In genomic region chr3:57481981-57482380, GRCm38 (mm10) we compare ENCODE assay signal across 30 mouse cellular contexts. TPM values are rescaled to one million over a fixed set of nuclear protein-coding genes. Genes with fewer than 3 reads are reported as not detected.
DNase-seq lines count a peak whose midpoint lies in the region; ATAC-seq and TF ChIP-seq lines count a peak whose summit lies in the region.
"Had no signal": no experiment of that assay in that cellular context is flagged by ENCODE, and none has a peak within 500 bp of the region (broad histone marks: within the 10 kb centered on the region; RNA-seq: fewer than 3 reads in every experiment).

No protein-coding gene starts in this region.

- WGBS in heart, adult 2 months = 14% methylated on average over 5 of the region's 5 CpGs
- 80% methylated on average over 5 of the region's 5 CpGs for WGBS in kidney, embryonic 16.5 days
- 59% methylated on average over 5 of the region's 5 CpGs for WGBS in lung, embryonic 16.5 days

- no peak for ATAC-seq in kidney, embryonic 16.5 days (ENCODE audit: low FRiP score, low TSS enrichment)
- ATAC-seq in lung, embryonic 16.5 days (ENCODE audit: low read depth) = no peak
- ATAC-seq: forebrain, embryonic 16.5 days; liver, embryonic 12.5 days; Patski had no signal

- H3K27me3 ChIP-seq in heart, adult 2 months (ENCODE audit: control insufficient read depth, insufficient read depth, low read length) = no peaks in the 10 kb centered on the region
- H3K27me3 ChIP-seq in kidney, embryonic 16.5 days (ENCODE audit: insufficient read depth, low read length) = no peaks in the 10 kb centered on the region
- no peaks in the 10 kb centered on the region for H3K27me3 ChIP-seq in lung, embryonic 16.5 days (ENCODE audit: control insufficient read depth, insufficient read depth, low read depth, low read length)
- H3K27me3 ChIP-seq: CH12.LX; hindbrain, embryonic 13.5 days; kidney, embryonic 15.5 days; limb, embryonic 13.5 days; liver, embryonic 12.5 days; neural tube, embryonic 12.5 days; Patski had no signal

- intact Hi-C loops in heart, adult 2 months (cut with DNase I) = no loop called here

- TF ChIP-seq EP300 in heart, adult 2 months (IDR thresholded peaks at IDR 0.05; ENCODE audit: insufficient read depth, low read depth, low read length) = no peak

- H3K9ac ChIP-seq in heart, adult 2 months (ENCODE audit: low read depth, low read length) = no peak overlapping the region
- H3K9ac ChIP-seq in kidney, embryonic 16.5 days (replicated peaks; ENCODE audit: low read length) = no peak overlapping the region
- H3K9ac ChIP-seq in lung, embryonic 16.5 days (ENCODE audit: low read length) = no peak overlapping the region
- H3K9ac ChIP-seq: hindbrain, embryonic 13.5 days; kidney, embryonic 15.5 days; limb, embryonic 13.5 days; liver, embryonic 12.5 days; lung, embryonic 14.5 days; neural tube, embryonic 12.5 days had no signal

- H3K4me3 ChIP-seq in heart, adult 2 months = no peak overlapping the region
- H3K4me3 ChIP-seq in kidney, embryonic 16.5 days (ENCODE audit: low read length) = no peak overlapping the region
- H3K4me3 ChIP-seq in lung, embryonic 16.5 days (ENCODE audit: low read length) = no peak overlapping the region
- H3K4me3 ChIP-seq: forebrain, embryonic 10.5 days; hindbrain, embryonic 13.5 days; kidney, embryonic 15.5 days; limb, embryonic 13.5 days; liver, embryonic 12.5 days; neural tube, embryonic 12.5 days had no signal

- peak in 1 of 2 experiments; percentile 21 for DNase-seq in heart, adult 2 months
- DNase-seq in heart, postnatal 4 days = no peak
- DNase-seq in kidney, postnatal 10 days = peak; percentile 42
- no peak for DNase-seq in lung, postnatal 4 days
- DNase-seq in lung, postnatal 36 days = peak; percentile 35
- DNase-seq: B cell, adult 2 months; cerebellum, adult 11-12 months; cerebellum, postnatal 10 days; layer of hippocampus, postnatal 36 days; lung, embryonic 14.5 days; midbrain, embryonic 14.5 days; right cerebral cortex, postnatal 25 days; spleen, adult 18-20 months had no signal

- H3K27ac ChIP-seq in heart, adult 2 months = peak overlapping the region; percentile 43
- no peak overlapping the region for H3K27ac ChIP-seq in kidney, embryonic 16.5 days (ENCODE audit: low read length)
- H3K27ac ChIP-seq in lung, embryonic 16.5 days (ENCODE audit: low read length) = 0 out of 2 replicates have a peak overlapping the region, but pooled peaks have one; percentile 3
- H3K27ac ChIP-seq: forebrain, embryonic 10.5 days; hindbrain, embryonic 13.5 days; kidney, embryonic 15.5 days; limb, embryonic 13.5 days; liver, embryonic 12.5 days; neural tube, embryonic 12.5 days had no signal

- H3K79me2 ChIP-seq in heart, adult 2 months (replicated peaks; ENCODE audit: control insufficient read depth, insufficient read depth, low read length) = peaks cover 12% of the 10 kb centered on the region

- peaks cover 19% of the 10 kb centered on the region for H3K4me1 ChIP-seq in heart, adult 2 months (ENCODE audit: control insufficient read depth, insufficient read depth, low read length)
- H3K4me1 ChIP-seq in kidney, embryonic 16.5 days (ENCODE audit: insufficient read depth, low read length) = peaks cover 6% of the 10 kb centered on the region
- peaks cover 8% of the 10 kb centered on the region for H3K4me1 ChIP-seq in lung, embryonic 16.5 days (replicated peaks; ENCODE audit: control insufficient read depth, insufficient read depth, low read length)
- H3K4me1 ChIP-seq: hindbrain, embryonic 13.5 days; liver, embryonic 12.5 days; neural tube, embryonic 12.5 days had no signal

- no peaks in the 10 kb centered on the region for H3K9me3 ChIP-seq in kidney, embryonic 16.5 days (ENCODE audit: low read length)
- H3K9me3 ChIP-seq in lung, embryonic 16.5 days (ENCODE audit: control insufficient read depth, low read length) = no peaks in the 10 kb centered on the region
- H3K9me3 ChIP-seq: forebrain, embryonic 10.5 days; hindbrain, embryonic 13.5 days; kidney, embryonic 15.5 days; limb, embryonic 13.5 days; liver, embryonic 12.5 days; neural tube, embryonic 12.5 days had no signal

- no peak for TF ChIP-seq CTCF in heart, adult 2 months (IDR thresholded peaks at IDR 0.05)

- no peak for TF ChIP-seq POLR2A in heart, adult 2 months (IDR thresholded peaks at IDR 0.05; ENCODE audit: insufficient read depth, low read depth, low read length)

- H3K36me3 ChIP-seq in heart, adult 2 months (ENCODE audit: control insufficient read depth, insufficient read depth, low read length) = peaks cover 25% of the 10 kb centered on the region
- H3K36me3 ChIP-seq in kidney, embryonic 16.5 days (ENCODE audit: insufficient read depth, low read length) = peaks cover 4% of the 10 kb centered on the region
- peaks cover 4% of the 10 kb centered on the region; the same call in 1 of the 2 replicates for H3K36me3 ChIP-seq in lung, embryonic 16.5 days (ENCODE audit: control insufficient read depth, insufficient read depth, low read length)
- H3K36me3 ChIP-seq: G1E; hindbrain, embryonic 13.5 days; liver, embryonic 12.5 days had no signal

- no peak overlapping the region for H3K4me2 ChIP-seq in kidney, embryonic 16.5 days (replicated peaks; ENCODE audit: low read depth, low read length)
- H3K4me2 ChIP-seq in lung, embryonic 16.5 days (ENCODE audit: low read depth, low read length) = no peak overlapping the region
- H3K4me2 ChIP-seq: hindbrain, embryonic 13.5 days; kidney, embryonic 15.5 days; limb, embryonic 13.5 days; liver, embryonic 12.5 days; lung, embryonic 14.5 days; neural tube, embryonic 12.5 days had no signal

RNA-seq across cellular contexts. Expression of gene Tm4sf4, which starts 56.9 kb away (rescaled TPM):
- under 1 TPM; 0.14 to 0.16 TPM for total RNA-seq in heart, adult 2 months (2021)
- polyA plus RNA-seq in heart, adult 2 months (2012; rRNA removed) = 0.14 and 0.23 TPM in 2 replicates
- total RNA-seq in heart, postnatal 4 days (2021) = under 1 TPM in 1 of 2 experiments, not detected in 1; 0.18 TPM
- 1.4 TPM in 2 replicates for polyA plus RNA-seq in kidney, embryonic 16.5 days (2015; fragmentation: Nextera tagmentation; extraction: Ambion mirVana)
- polyA plus RNA-seq in lung, embryonic 16.5 days (2015; fragmentation: Nextera tagmentation; extraction: Ambion mirVana) = 0.49 and 1.3 TPM in 2 replicates
- total RNA-seq: CH12.LX; G1E; layer of hippocampus, adult 18-20 months; layer of hippocampus, postnatal 36 days; left cerebral cortex, postnatal 14 days; megakaryocyte-erythroid progenitor cell, adult 5-6 weeks had no signal
- polyA plus RNA-seq: embryonic facial prominence, embryonic 11.5 days; forebrain, embryonic 10.5 days; forebrain, embryonic 16.5 days; G1E; lung, embryonic 14.5 days; neural tube, embryonic 12.5 days; thymus, postnatal 0 days had no signal

Comparison
In these comparisons a context has a peak if more than half of its experiments do, and no peak if none do; other contexts are left out.
1. DNase-seq: peak in kidney, postnatal 10 days (single experiment) and lung, postnatal 36 days (single experiment); none in heart, postnatal 4 days (single experiment) and lung, postnatal 4 days (0 of 2).